Mouse (Mus musculus) neural tube, embryonic 15.5 days (tissue): ENCODE measurements at regions not wholly inside any gene's neighbourhood (a gene's known extent, or its start where the extent isn't known, plus 50 kb on each side); places are given as distances from the start of the nearest gene placed in this dataset.

Experiments used
- ATAC-seq: fragments of 200-750 bp; cut with Nextera tagmentation; 2 replicates; pipeline ENCODE4 v1.8.0; 2017; ENCODE audit warnings: mild to moderate bottlenecking, moderate TSS enrichment, moderate library complexity; ENCODE audit not compliant: low FRiP score
- H3K27ac ChIP-seq: fragments of 300-500 bp; sonication (generic); replicated peaks from 2 replicates; pipeline ENCODE4 v1.5.1; 2015; ENCODE audit warnings: mild to moderate bottlenecking, inconsistent platforms
- H3K27me3 ChIP-seq: fragments of 300-500 bp; sonication (generic); replicated peaks from 2 replicates; pipeline ENCODE4 v1.6.1; 2015; ENCODE audit warnings: inconsistent platforms
- H3K36me3 ChIP-seq: fragments of 300-500 bp; sonication (generic); 2 replicates; pipeline ENCODE4 v1.6.1; 2015; ENCODE audit warnings: inconsistent platforms
- H3K4me1 ChIP-seq: fragments of 300-500 bp; sonication (generic); 2 replicates; pipeline ENCODE4 v1.6.1; 2015; ENCODE audit warnings: inconsistent platforms
- H3K4me2 ChIP-seq: fragments of 300-500 bp; sonication (generic); 2 replicates; pipeline ENCODE4 v1.6.1; 2015; ENCODE audit warnings: inconsistent platforms, mild to moderate bottlenecking, moderate library complexity
- H3K4me3 ChIP-seq: fragments of 300-500 bp; sonication (generic); replicated peaks from 2 replicates; pipeline ENCODE4 v1.5.1; 2015; ENCODE audit warnings: mild to moderate bottlenecking, inconsistent platforms
- H3K9ac ChIP-seq: fragments of 300-500 bp; sonication (generic); replicated peaks from 2 replicates; pipeline ENCODE4 v1.6.1; 2015; ENCODE audit warnings: mild to moderate bottlenecking, inconsistent platforms
- H3K9me3 ChIP-seq: fragments of 300-500 bp; sonication (generic); replicated peaks from 2 replicates; pipeline ENCODE4 v1.6.1; 2016; ENCODE audit warnings: inconsistent platforms
- WGBS: fragments of 180-500 bp; shearing (Covaris S2); methylation state at CpG from one replicate; pipeline ENCODE4 v1.1.7; 2015; ENCODE audit warnings: mixed read lengths; 5-methylcytosine and 5-hydroxymethylcytosine counted together

GRCm38 (mm10) chr3:130976206-130976605 lies 134.1 kb upstream of the Lef1 start:
- no peak overlapping the region for H3K4me2 ChIP-seq
- no peak overlapping the region for H3K4me3 ChIP-seq
- H3K9me3 ChIP-seq, result no peaks in the 10 kb centered on the region
- no peak overlapping the region for H3K9ac ChIP-seq
- no peak for ATAC-seq
- WGBS, result 87% methylated on average over 5 of the region's 5 CpGs
- H3K36me3 ChIP-seq, result no peaks in the 10 kb centered on the region
- H3K27me3 ChIP-seq, result no peaks in the 10 kb centered on the region
- H3K27ac ChIP-seq, result no peak overlapping the region
- H3K4me1 ChIP-seq, result no peaks in the 10 kb centered on the region

- no peak overlapping the region for H3K9ac ChIP-seq
- no peaks in the 10 kb centered on the region for H3K36me3 ChIP-seq
- no peaks in the 10 kb centered on the region for H3K4me1 ChIP-seq
- WGBS, result 53% methylated on average over 1 of the region's 1 CpGs
- H3K27me3 ChIP-seq, result no peaks in the 10 kb centered on the region
- ATAC-seq, result no peak
- H3K4me3 ChIP-seq, result no peak overlapping the region
- no peaks in the 10 kb centered on the region for H3K9me3 ChIP-seq
- H3K27ac ChIP-seq, result no peak overlapping the region
- H3K4me2 ChIP-seq, result no peak overlapping the region
These were observed 135.0 kb upstream of the Lef1 start for GRCm38 (mm10) chr3:130975291-130975690.

- no peak overlapping the region for H3K4me3 ChIP-seq
These were observed 138.1 kb upstream of the Lef1 start for GRCm38 (mm10) chr3:130972126-130972525.

GRCm38 (mm10) chr3:130965275-130965674 lies 145.0 kb upstream of the Lef1 start:
- Histone ChIP-seq H3K4me3 (no peak overlapping the region), H3K36me3 (no peaks in the 10 kb centered on the region), H3K9ac (no peak overlapping the region), H3K4me2 (no peak overlapping the region), H3K9me3 (no peaks in the 10 kb centered on the region), H3K27me3 (no peaks in the 10 kb centered on the region), H3K27ac (no peak overlapping the region), H3K4me1 (peaks cover 17% of the 10 kb centered on the region)
- 94% methylated on average over 3 of the region's 3 CpGs for WGBS
- ATAC-seq, result no peak

More at GRCm38 (mm10) chr3:130972126-130972525, 138.1 kb upstream of the Lef1 start:
- ATAC-seq, result no peak
- no peaks in the 10 kb centered on the region for H3K9me3 ChIP-seq
- H3K4me1 ChIP-seq, result no peaks in the 10 kb centered on the region
- no peak overlapping the region for H3K9ac ChIP-seq
- 37% methylated on average over 2 of the region's 2 CpGs for WGBS
- H3K36me3 ChIP-seq, result no peaks in the 10 kb centered on the region
- H3K27me3 ChIP-seq, result no peaks in the 10 kb centered on the region
- H3K4me2 ChIP-seq, result no peak overlapping the region
- H3K27ac ChIP-seq, result no peak overlapping the region

GRCm38 (mm10) chr3:130964088-130964487 lies 146.2 kb upstream of the Lef1 start:
- no peaks in the 10 kb centered on the region for H3K36me3 ChIP-seq
- no peak overlapping the region for H3K4me3 ChIP-seq
- WGBS, result 82% methylated on average over 6 of the region's 6 CpGs
- no peaks in the 10 kb centered on the region for H3K27me3 ChIP-seq
- H3K4me2 ChIP-seq, result peak overlapping the region; percentile 53
- no peaks in the 10 kb centered on the region for H3K9me3 ChIP-seq
- H3K27ac ChIP-seq, result no peak overlapping the region; the same call in 1 of the 2 replicates
- no peak for ATAC-seq
- H3K4me1 ChIP-seq, result peaks cover 17% of the 10 kb centered on the region
- no peak overlapping the region for H3K9ac ChIP-seq

GRCm38 (mm10) chr3:130963625-130964024 lies 146.6 kb upstream of the Lef1 start:
- H3K9ac ChIP-seq, result no peak overlapping the region
- ATAC-seq, result peak; percentile 75
- no peaks in the 10 kb centered on the region for H3K9me3 ChIP-seq
- WGBS, result 16% methylated on average over 11 of the region's 11 CpGs
- peak overlapping the region; percentile 53 for H3K4me2 ChIP-seq
- H3K4me3 ChIP-seq, result peak overlapping the region; percentile 16
- no peaks in the 10 kb centered on the region for H3K27me3 ChIP-seq
- H3K36me3 ChIP-seq, result no peaks in the 10 kb centered on the region
- peaks cover 17% of the 10 kb centered on the region for H3K4me1 ChIP-seq
- H3K27ac ChIP-seq, result peak overlapping the region; percentile 37; the same call in 1 of the 2 replicates

- Histone ChIP-seq H3K4me3 (no peak overlapping the region), H3K27ac (no peak overlapping the region), H3K9ac (no peak overlapping the region), H3K4me2 (peak overlapping the region; percentile 53), H3K27me3 (no peaks in the 10 kb centered on the region), H3K36me3 (no peaks in the 10 kb centered on the region), H3K9me3 (no peaks in the 10 kb centered on the region), H3K4me1 (peaks cover 17% of the 10 kb centered on the region)
- 53% methylated on average over 12 of the region's 12 CpGs for WGBS
- peak; percentile 30; the same call in 1 of the 2 replicates for ATAC-seq
These were observed 147.4 kb upstream of the Lef1 start for GRCm38 (mm10) chr3:130962701-130963472.

GRCm38 (mm10) chr3:130962151-130962633 lies 148.1 kb upstream of the Lef1 start:
- Histone ChIP-seq H3K27ac (no peak overlapping the region), H3K9me3 (no peaks in the 10 kb centered on the region), H3K27me3 (no peaks in the 10 kb centered on the region), H3K4me3 (no peak overlapping the region), H3K9ac (no peak overlapping the region), H3K36me3 (no peaks in the 10 kb centered on the region), H3K4me1 (peaks cover 17% of the 10 kb centered on the region), H3K4me2 (0 out of 2 replicates have a peak overlapping the region, but pooled peaks have one; percentile 17)
- no peak; the same call in 1 of the 2 replicates for ATAC-seq
- WGBS, result 19% methylated on average over 14 of the region's 14 CpGs

- no peak for ATAC-seq
- H3K4me3 ChIP-seq, result no peak overlapping the region
- H3K4me1 ChIP-seq, result peaks cover 17% of the 10 kb centered on the region
- no peak overlapping the region for H3K9ac ChIP-seq
- WGBS, result 47% methylated on average over 6 of the region's 6 CpGs
- no peak overlapping the region for H3K27ac ChIP-seq
- H3K27me3 ChIP-seq, result no peaks in the 10 kb centered on the region
- no peak overlapping the region for H3K4me2 ChIP-seq
- no peaks in the 10 kb centered on the region for H3K36me3 ChIP-seq
- H3K9me3 ChIP-seq, result no peaks in the 10 kb centered on the region
These were observed 148.6 kb upstream of the Lef1 start for GRCm38 (mm10) chr3:130961704-130962103.

- no peak overlapping the region for H3K9ac ChIP-seq
- H3K36me3 ChIP-seq, result no peaks in the 10 kb centered on the region
- H3K9me3 ChIP-seq, result 0 out of 2 replicates have a peak, but pooled peaks cover 4% of the 10 kb centered on the region
- WGBS, result 84% methylated on average over 4 of the region's 4 CpGs
- no peak overlapping the region for H3K4me3 ChIP-seq
- H3K4me1 ChIP-seq, result no peaks in the 10 kb centered on the region
- no peak overlapping the region for H3K4me2 ChIP-seq
- no peaks in the 10 kb centered on the region for H3K27me3 ChIP-seq
- ATAC-seq, result no peak
- H3K27ac ChIP-seq, result no peak overlapping the region
These were observed 154.3 kb upstream of the Lef1 start for GRCm38 (mm10) chr3:130955958-130956357.

- Histone ChIP-seq H3K27me3 (no peaks in the 10 kb centered on the region), H3K36me3 (no peaks in the 10 kb centered on the region), H3K4me3 (no peak overlapping the region), H3K4me2 (no peak overlapping the region), H3K4me1 (peaks cover 9% of the 10 kb centered on the region), H3K27ac (no peak overlapping the region), H3K9ac (no peak overlapping the region), H3K9me3 (0 out of 2 replicates have a peak, but pooled peaks cover 4% of the 10 kb centered on the region)
- no peak for ATAC-seq
- WGBS, result 83% methylated on average over 2 of the region's 2 CpGs
These were observed 158.9 kb upstream of the Lef1 start for GRCm38 (mm10) chr3:130951381-130951780.

- H3K27ac ChIP-seq, result no peak overlapping the region
- 92% methylated on average over 6 of the region's 6 CpGs for WGBS
These were observed 159.4 kb upstream of the Lef1 start for GRCm38 (mm10) chr3:130950872-130951271.

More at GRCm38 (mm10) chr3:130950872-130951271, 159.4 kb upstream of the Lef1 start:
- Histone ChIP-seq H3K9ac (no peak overlapping the region), H3K4me3 (no peak overlapping the region), H3K36me3 (no peaks in the 10 kb centered on the region), H3K9me3 (0 out of 2 replicates have a peak, but pooled peaks cover 4% of the 10 kb centered on the region), H3K4me1 (peaks cover 14% of the 10 kb centered on the region), H3K4me2 (no peak overlapping the region), H3K27me3 (no peaks in the 10 kb centered on the region)
- no peak for ATAC-seq
